Mouse (Mus musculus) G1E (cell line): ENCODE measurements around the gene Zfp637.

Experiments
- CTCF ChIP-seq: IDR thresholded peaks from 2 replicates; pipeline ENCODE4 v1.5.1; 2012; ENCODE audit warnings: low read depth, low read length, inconsistent platforms, mixed read lengths
- GATA1 ChIP-seq: IDR thresholded peaks from 2 replicates; pipeline ENCODE4 v1.6.1; 2012; ENCODE audit warnings: borderline replicate concordance, low read length, inconsistent platforms, mixed read lengths
- POLR2AphosphoS5 ChIP-seq: IDR thresholded peaks from 2 replicates; pipeline ENCODE4 v1.6.1; 2012; ENCODE audit warnings: low read depth, low read length, inconsistent platforms; ENCODE audit not compliant: insufficient replicate concordance
- TAL1 ChIP-seq: conservative IDR thresholded peaks from 2 replicates; pipeline ENCODE4 v1.6.1; 2012; ENCODE audit warnings: low read depth, low read length, inconsistent platforms, mixed read lengths

DNA sequence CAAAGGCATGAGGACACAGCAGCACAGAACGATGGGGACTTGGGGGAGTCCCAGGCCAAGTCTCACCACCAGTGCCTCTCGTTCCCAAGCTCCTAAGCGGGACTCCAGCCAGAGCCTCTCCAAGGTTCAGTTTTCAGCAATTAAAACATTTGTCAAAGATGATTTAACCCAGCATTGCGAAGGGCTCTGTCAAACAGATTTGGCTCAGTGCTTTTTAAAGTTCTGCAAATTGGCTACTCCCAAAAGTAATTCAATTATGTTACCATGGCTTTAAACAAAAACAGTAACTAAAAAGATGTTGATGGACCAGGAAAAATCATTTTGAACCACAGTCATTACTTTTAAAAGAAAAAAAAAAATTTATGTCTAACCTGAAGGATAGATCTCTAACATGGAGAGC, 30.3 kb upstream of the Zfp637 start:
- TF ChIP-seq CTCF (no peak), GATA1 (no peak), TAL1 (no peak), POLR2AphosphoS5 (no peak)
